Mouse (Mus musculus): Measurements from ENCODE around the gene Traf3ip3. TPM values are rescaled to one million over a fixed set of nuclear protein-coding genes. Genes with fewer than 3 reads are reported as not detected.

Gene Traf3ip3
- polyA plus RNA-seq, 1 experiment from 2014 or later, result not detected

DNA sequence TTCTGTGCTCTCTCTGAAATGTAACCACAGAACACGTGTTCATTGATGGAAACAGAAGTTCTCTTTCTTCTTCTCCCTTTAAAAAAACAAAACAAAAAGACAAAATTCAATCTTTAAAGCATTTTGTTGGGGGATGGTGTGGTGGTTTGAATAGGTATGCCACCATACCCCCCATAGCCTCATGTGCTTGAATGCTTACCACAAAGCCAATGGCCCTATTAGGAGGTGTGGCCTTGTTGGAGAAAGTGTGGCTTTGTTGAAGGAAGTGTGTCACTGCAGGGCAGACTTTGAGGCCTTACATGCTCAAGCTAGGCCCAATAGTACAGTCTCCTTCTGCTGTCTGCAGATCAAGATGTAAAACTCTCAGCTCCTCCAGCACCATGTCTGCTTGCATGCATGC lies 55.1 kb downstream of the Traf3ip3 start:
- ChIA-PET POLR2A (no interaction called here), CTCF (no interaction called here)
- no peak for TF ChIP-seq CTCF (IDR thresholded peaks at IDR 0.05)
- no peaks in the 10 kb centered on the region for H3K27me3 ChIP-seq
- no peak for DNase-seq (ENCODE audit: low read depth, low spot score)
- no peak for ATAC-seq
- in situ Hi-C loops (cut with MboI; ENCODE audit: low pct_unique_long_range_greater_than_20kb), result no loop called here

DNA sequence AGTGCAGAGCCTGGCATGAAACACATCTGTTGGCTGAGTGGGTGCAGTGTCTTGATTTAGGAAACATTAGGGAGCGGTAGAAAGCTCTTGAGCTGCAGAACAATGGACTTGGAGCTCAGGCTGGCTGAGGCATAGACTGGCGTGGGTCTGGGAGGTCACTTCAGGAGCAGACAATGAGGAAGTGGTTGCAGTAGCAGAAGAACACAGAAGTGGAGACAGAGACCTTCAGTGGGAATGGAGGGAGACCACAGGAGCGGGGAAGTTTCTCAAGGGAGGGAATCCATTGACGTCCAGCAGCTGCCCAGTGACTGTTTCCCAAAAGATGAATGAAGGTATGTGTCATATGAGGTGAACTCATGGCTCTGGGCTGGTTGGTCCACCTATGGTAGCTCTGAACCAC lies 56.4 kb downstream of the Traf3ip3 start:
- no peak for ATAC-seq
- ChIA-PET CTCF (interaction anchor here (1.3 to 1.4 kb wide), 2 partner anchors 14 to 17 kb away, joined by 3 to 4 read pairs; no protein-coding TSS in a partner anchor), POLR2A (no interaction called here)
- no peak for DNase-seq (ENCODE audit: low read depth, low spot score)
- in situ Hi-C loops (cut with MboI; ENCODE audit: low pct_unique_long_range_greater_than_20kb), result no loop called here
- no peaks in the 10 kb centered on the region for H3K27me3 ChIP-seq
- TF ChIP-seq CTCF (IDR thresholded peaks at IDR 0.05), result no peak

DNA sequence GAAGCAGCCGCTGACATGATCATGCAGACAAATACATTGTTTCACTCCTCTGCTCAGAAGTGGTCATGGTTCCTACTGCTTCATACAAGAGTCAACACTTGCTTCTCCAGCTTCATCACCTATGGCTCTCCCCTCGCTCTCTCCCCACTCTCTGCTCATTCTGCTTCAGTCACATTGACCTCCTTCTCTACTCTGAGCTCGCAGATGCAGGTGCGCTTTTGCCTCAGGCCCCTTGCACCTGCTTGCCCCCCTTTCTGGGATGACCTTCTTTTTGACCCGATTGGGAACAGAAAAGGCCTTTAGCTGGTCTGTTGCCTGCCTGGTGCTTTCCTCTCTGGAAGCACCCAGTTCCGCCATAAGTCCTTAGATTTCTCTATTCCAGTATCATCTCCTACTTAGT lies 57.0 kb downstream of the Traf3ip3 start:
- no peak for ATAC-seq
- H3K27me3 ChIP-seq, result no peaks in the 10 kb centered on the region
- in situ Hi-C loops (cut with MboI; ENCODE audit: low pct_unique_long_range_greater_than_20kb), result no loop called here
- no peak for DNase-seq (ENCODE audit: low read depth, low spot score)
- no peak for TF ChIP-seq CTCF (IDR thresholded peaks at IDR 0.05)
- POLR2A ChIA-PET, result no interaction called here
- CTCF ChIA-PET, result interaction anchor here (1.3 to 1.4 kb wide), 2 partner anchors 13 to 18 kb away, joined by 3 to 4 read pairs; no protein-coding TSS in a partner anchor

DNA sequence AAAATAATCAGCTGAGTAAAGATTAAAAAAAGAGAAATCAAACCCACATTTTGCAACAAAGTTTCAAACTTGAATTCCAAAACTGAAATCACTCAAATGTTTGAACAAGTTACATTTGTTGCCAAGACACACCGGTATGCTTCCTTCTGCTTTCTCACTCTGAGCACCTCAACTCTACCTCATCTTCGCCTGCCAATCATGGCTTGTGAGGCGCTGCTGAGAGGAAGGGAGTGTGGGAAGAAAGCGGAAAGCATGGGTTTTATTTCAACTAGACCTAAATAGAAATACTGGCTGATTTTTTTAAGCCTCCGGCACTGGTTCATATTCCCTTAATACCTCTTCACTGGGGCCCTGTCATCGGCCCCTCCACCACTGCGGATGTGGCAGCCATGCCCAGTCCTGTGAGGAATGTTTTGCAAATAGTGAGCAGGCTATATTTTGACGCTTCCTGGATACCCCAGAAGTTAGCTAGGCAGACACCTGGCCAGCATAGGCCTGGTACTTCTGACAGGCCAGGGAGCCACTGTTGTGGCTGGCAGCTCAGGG lies 58.9 kb downstream of the Traf3ip3 start:
- ATAC-seq, result no peak
- POLR2A ChIA-PET, result no interaction called here
- in situ Hi-C loops (cut with MboI; ENCODE audit: low pct_unique_long_range_greater_than_20kb), result no loop called here
- DNase-seq (ENCODE audit: low read depth, low spot score), result no peak
- CTCF ChIA-PET, result interaction anchor here (1.1 kb wide), 1 partner anchor 18 kb away, joined by 3 read pairs; no protein-coding TSS in a partner anchor
- no peaks in the 10 kb centered on the region for H3K27me3 ChIP-seq
- TF ChIP-seq CTCF (IDR thresholded peaks at IDR 0.05), result no peak

DNA sequence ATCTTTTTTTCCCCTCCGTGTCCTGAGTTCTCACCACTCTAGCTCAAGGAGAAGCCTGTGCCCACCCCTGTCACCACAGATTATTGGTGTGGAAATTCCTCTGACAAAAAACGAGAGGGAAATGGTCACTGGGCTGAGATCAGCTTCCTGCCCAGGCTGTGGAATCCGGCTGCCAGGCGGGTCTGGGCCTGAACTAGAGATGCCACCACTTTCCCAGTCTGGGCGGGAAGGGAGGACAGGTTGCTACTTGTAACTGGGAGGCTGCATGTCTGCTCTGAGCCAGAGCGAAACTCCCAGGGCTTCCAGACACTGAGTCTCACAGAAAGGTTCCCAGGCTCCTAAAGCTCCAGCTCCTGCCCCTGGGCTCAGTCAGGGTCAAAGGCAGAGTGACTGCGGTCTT lies 60.4 kb downstream of the Traf3ip3 start:
- ATAC-seq, result no peak
- in situ Hi-C loops (cut with MboI; ENCODE audit: low pct_unique_long_range_greater_than_20kb), result no loop called here
- POLR2A ChIA-PET, result no interaction called here
- TF ChIP-seq CTCF (IDR thresholded peaks at IDR 0.05), result no peak
- DNase-seq (ENCODE audit: low read depth, low spot score), result no peak
- CTCF ChIA-PET, result no interaction called here
- no peaks in the 10 kb centered on the region for H3K27me3 ChIP-seq

DNA sequence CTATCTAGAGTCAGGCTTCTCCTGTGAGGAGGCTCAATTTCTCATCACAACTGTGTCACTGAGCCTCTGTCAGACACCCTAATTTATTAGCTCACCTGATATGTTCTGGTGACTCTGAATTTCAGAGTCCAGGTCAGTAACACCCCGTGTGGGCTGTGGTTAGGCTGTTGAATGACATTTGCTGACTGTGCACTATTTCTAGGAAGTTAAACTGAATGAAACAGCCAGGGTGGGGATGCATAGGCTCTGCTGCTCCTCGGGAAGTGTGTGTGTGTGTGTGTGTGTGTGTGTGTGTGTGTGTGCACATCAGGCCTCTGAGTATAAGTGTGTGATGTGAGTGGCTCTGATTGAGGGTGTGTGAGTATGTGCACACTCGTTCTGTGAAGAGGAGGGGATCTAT lies 62.8 kb downstream of the Traf3ip3 start:
- ATAC-seq (no peak), DNase-seq (ENCODE audit: low read depth, low spot score) (no peak)
- ChIA-PET CTCF (interaction anchor here (1.0 to 1.2 kb wide), 3 partner anchors 8 to 26 kb away, joined by 3 to 5 read pairs (median 3); partner anchors contain the start of gene Diexf), POLR2A (interaction anchor here (0.6 to 1.1 kb wide), 2 partner anchors 9 to 10 kb away, joined by 3 to 5 read pairs; no protein-coding TSS in a partner anchor)
- in situ Hi-C loops (cut with MboI; ENCODE audit: low pct_unique_long_range_greater_than_20kb), result no loop called here
- no peaks in the 10 kb centered on the region for H3K27me3 ChIP-seq
- no peak for TF ChIP-seq CTCF (IDR thresholded peaks at IDR 0.05)

DNA sequence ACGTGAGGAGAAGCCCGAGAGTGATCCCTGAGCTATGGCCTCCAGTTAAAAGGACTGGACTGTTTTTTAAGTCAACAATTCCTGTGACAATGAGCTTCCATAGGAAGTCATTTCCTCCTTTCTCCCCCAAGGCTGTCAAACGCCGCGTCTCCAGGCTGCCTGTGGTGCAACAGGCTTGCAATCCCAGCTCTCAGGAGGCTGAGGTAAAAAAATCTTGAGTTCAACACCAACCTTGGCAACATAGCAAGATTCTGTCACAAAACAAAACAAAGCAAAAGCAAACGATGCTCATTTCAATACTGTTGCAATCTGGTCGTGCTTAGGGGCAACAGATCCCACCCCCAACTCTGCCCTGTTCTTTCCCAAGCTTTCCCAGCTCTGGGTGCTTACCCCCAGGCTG lies 63.4 kb downstream of the Traf3ip3 start:
- POLR2A ChIA-PET, result interaction anchor here (0.8 kb wide), 1 partner anchor 8 kb away, joined by 3 read pairs; the partner anchor contains the start of gene Diexf
- no peaks in the 10 kb centered on the region for H3K27me3 ChIP-seq
- TF ChIP-seq CTCF (IDR thresholded peaks at IDR 0.05), result no peak
- DNase-seq (ENCODE audit: low read depth, low spot score), result no peak
- in situ Hi-C loops (cut with MboI; ENCODE audit: low pct_unique_long_range_greater_than_20kb), result no loop called here
- ATAC-seq, result no peak
- CTCF ChIA-PET, result interaction anchor here (1.0 to 1.2 kb wide), 4 partner anchors 8 to 26 kb away, joined by 3 to 5 read pairs (median 3); partner anchors contain the start of gene Diexf

DNA sequence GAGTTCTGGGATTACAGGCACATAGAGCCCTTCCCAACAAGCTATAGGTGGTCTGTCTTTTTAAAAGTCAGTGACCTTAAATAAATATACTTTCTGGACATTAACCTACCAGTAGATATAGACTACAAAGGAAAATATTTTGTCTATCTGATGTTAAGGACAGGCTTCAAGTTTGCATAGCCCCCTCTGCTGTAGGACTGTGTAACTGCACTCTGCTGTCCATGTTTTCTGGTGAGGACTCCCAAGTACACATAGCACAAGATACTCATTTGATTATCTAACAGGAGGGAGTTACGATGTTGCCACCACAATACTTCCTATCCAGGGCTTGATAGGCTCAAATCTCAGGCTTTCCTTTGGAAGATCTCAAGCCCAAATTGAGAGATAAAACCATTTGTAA lies 67.8 kb downstream of the Traf3ip3 start:
- ChIA-PET CTCF (interaction anchor here (1.0 to 1.1 kb wide), 2 partner anchors 14 to 17 kb away, joined by 3 to 5 read pairs; no protein-coding TSS in a partner anchor), POLR2A (no interaction called here)
- ATAC-seq (no peak), DNase-seq (ENCODE audit: low read depth, low spot score) (no peak)
- in situ Hi-C loops (cut with MboI; ENCODE audit: low pct_unique_long_range_greater_than_20kb), result no loop called here
- H3K27me3 ChIP-seq, result no peaks in the 10 kb centered on the region
- no peak for TF ChIP-seq CTCF (IDR thresholded peaks at IDR 0.05)

DNA sequence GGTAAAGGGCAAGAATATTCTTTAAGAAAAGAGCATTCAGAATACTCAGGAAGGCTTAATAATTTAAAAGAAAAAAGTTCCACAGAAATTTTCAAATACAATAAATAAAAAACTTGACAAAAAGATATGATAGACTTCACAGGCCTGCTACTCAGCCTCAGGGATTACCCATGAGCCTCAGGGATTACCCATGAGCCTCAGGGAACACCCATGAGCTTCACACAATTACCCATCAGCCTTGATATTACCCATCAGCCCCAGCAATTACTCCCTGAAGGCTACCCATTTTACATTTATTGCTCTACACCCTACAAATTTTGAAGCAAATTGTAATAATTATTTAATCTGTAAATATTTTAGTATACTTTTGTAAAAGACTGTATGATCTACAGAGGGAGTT lies 69.1 kb downstream of the Traf3ip3 start:
- no peak for TF ChIP-seq CTCF (IDR thresholded peaks at IDR 0.05)
- no peak for ATAC-seq
- ChIA-PET POLR2A (no interaction called here), CTCF (no interaction called here)
- in situ Hi-C loops (cut with MboI; ENCODE audit: low pct_unique_long_range_greater_than_20kb), result no loop called here
- no peaks in the 10 kb centered on the region for H3K27me3 ChIP-seq
- DNase-seq (ENCODE audit: low read depth, low spot score), result no peak

DNA sequence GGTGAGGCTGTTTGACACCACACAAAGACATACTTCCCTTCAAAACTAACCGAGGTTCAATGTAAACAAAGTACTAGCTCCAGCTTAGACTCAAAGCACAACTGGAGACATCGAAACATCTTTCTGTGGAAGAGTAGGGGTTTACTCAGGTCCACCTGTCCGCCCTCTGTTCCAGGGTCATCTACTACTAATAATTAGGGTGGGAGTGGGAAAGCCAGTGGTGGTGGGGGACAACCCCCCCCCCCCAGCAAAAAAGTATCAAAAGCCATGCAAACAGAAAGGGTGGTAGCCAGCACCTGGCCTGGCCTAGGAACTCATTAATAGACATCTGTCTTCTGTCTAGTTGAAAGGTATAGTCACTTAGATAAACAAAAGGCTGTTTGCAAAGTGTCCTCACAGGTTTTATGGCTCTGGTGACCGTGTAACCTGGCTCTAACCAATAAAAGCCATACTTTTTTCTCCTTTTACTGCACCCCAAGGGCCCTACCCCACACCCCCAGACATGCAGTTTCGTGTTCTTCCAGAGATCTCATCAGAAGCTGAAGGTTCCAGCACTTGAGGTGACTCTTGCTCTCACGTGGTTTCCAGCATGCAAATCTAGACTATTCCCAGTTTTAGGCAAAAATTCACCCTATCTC lies 70.1 kb downstream of the Traf3ip3 start:
- ChIA-PET CTCF (interaction anchor here (0.9 to 1.2 kb wide), 3 partner anchors 13 to 41 kb away, joined by 3 to 5 read pairs (median 4); no protein-coding TSS in a partner anchor), POLR2A (no interaction called here)
- H3K27me3 ChIP-seq, result no peaks in the 10 kb centered on the region
- DNase-seq (ENCODE audit: low read depth, low spot score), result no peak
- ATAC-seq, result no peak
- no peak for TF ChIP-seq CTCF (IDR thresholded peaks at IDR 0.05)
- in situ Hi-C loops (cut with MboI; ENCODE audit: low pct_unique_long_range_greater_than_20kb), result no loop called here

DNA sequence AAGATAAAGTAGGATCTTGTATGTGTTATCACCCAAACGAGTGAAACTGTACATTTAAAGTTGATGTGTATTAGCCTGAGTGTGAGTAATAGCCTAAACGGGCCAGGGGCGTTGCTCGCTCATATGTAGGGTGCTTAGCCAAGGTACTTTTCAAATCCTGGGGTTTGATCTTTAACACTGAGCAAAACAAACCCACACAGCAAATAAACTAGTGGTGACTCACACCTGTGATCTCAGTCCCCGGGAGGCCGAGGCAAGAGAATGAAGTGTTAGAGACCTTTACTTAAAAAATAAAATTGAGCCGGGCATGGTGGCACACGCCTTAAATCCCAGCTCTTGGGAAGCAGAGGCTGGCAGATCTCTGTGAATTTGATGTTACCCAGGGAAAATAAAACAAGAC lies 70.7 kb downstream of the Traf3ip3 start:
- H3K27me3 ChIP-seq, result no peaks in the 10 kb centered on the region
- ATAC-seq (peak; percentile 60), DNase-seq (ENCODE audit: low read depth, low spot score) (no peak)
- TF ChIP-seq CTCF (IDR thresholded peaks at IDR 0.05), result no peak
- in situ Hi-C loops (cut with MboI; ENCODE audit: low pct_unique_long_range_greater_than_20kb), result no loop called here
- POLR2A ChIA-PET, result interaction anchor here (1.3 to 2.0 kb wide), 2 partner anchors 7 to 42 kb away, joined by 3 to 5 read pairs; no protein-coding TSS in a partner anchor
- CTCF ChIA-PET, result interaction anchor here (0.6 to 1.7 kb wide), 14 partner anchors 8 to 905 kb away, joined by 3 to 9 read pairs (median 5); partner anchors contain the start of genes A130010J15Rik and Irf6
